Mouse (Mus musculus): ENCODE measurements around the gene Trim44. TPM values are rescaled to one million over a fixed set of nuclear protein-coding genes. Genes with fewer than 3 reads are reported as not detected.

Gene Trim44
- total and polyA plus RNA-seq, 2 experiments from 2014 or later, result 50.6 to 114 TPM

DNA sequence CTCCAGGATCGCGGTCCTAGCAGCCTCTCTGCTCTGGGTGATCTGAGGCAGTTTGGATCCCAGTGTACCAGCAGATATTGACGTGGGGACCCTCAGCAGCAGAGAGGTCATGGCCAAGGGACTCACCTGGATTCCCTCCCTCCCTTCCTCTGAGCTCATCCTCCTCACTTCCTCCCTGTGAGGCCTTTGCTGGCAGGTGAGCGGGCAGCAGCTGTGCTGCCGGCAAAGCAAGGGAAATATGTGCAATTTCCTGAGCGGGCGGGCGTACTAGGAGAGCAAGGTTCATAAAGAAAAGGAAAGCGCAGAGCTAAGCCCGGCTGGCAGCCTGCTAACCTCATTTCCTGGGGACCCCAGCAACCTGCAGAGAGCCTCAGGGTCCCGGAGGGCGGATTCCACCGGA lies 148.5 kb downstream of the Trim44 start:
- H3K4me1 ChIP-seq (ENCODE audit: insufficient read depth, low read length), result peaks cover 4% of the 10 kb centered on the region; the same call in 1 of the 2 replicates
- DNase-seq (ENCODE audit: low spot score), result peak; percentile 33
- 17% methylated on average over 13 of the region's 13 CpGs for WGBS
- H3K27ac ChIP-seq (ENCODE audit: low read depth, low read length), result no peak overlapping the region
- no peak for ATAC-seq (ENCODE audit: low FRiP score)
- H3K27me3 ChIP-seq (ENCODE audit: insufficient read depth, low read length), result no peaks in the 10 kb centered on the region
- H3K9ac ChIP-seq (replicated peaks; ENCODE audit: low read length, poor library complexity, severe bottlenecking), result no peak overlapping the region
- no peak overlapping the region for H3K4me3 ChIP-seq (ENCODE audit: low read depth, low read length)
- H3K4me2 ChIP-seq (ENCODE audit: low read depth, low read length, poor library complexity, severe bottlenecking), result no peak overlapping the region; the same call in 1 of the 2 replicates
- H3K36me3 ChIP-seq (ENCODE audit: insufficient read depth, low read length), result no peaks in the 10 kb centered on the region
- no peak for TF ChIP-seq CTCF (IDR thresholded peaks at IDR 0.05)
- H3K9me3 ChIP-seq (ENCODE audit: low read length), result no peaks in the 10 kb centered on the region

DNA sequence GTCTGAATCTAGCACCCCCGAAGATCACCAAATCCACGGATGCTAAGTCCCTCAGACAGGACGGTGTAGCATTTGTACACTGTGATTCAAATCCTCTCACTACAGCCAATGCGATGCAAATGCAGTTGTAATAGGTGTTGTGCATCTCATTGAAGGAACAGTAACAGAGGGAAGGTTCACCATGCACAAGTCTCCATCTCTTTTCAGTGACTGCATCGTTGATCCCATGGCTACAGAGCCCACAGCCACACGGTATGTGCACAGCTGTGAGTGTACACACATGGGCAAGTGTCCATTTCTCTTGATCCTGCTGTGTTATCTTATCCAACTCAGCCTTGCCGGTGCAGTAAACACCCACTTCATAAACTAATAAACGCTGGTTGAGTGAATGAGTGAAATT lies 148.9 kb downstream of the Trim44 start:
- no peak overlapping the region for H3K4me3 ChIP-seq (ENCODE audit: low read depth, low read length)
- H3K9ac ChIP-seq (replicated peaks; ENCODE audit: low read length, poor library complexity, severe bottlenecking), result no peak overlapping the region
- H3K4me2 ChIP-seq (ENCODE audit: low read depth, low read length, poor library complexity, severe bottlenecking), result no peak overlapping the region
- WGBS, result 20% methylated on average over 8 of the region's 8 CpGs
- H3K27ac ChIP-seq (ENCODE audit: low read depth, low read length), result no peak overlapping the region
- H3K36me3 ChIP-seq (ENCODE audit: insufficient read depth, low read length), result no peaks in the 10 kb centered on the region
- peaks cover 4% of the 10 kb centered on the region; the same call in 1 of the 2 replicates for H3K4me1 ChIP-seq (ENCODE audit: insufficient read depth, low read length)
- ATAC-seq (ENCODE audit: low FRiP score) (no peak), DNase-seq (ENCODE audit: low spot score) (no peak)
- TF ChIP-seq CTCF (IDR thresholded peaks at IDR 0.05), result no peak
- no peaks in the 10 kb centered on the region for H3K9me3 ChIP-seq (ENCODE audit: low read length)
- no peaks in the 10 kb centered on the region for H3K27me3 ChIP-seq (ENCODE audit: insufficient read depth, low read length)

DNA sequence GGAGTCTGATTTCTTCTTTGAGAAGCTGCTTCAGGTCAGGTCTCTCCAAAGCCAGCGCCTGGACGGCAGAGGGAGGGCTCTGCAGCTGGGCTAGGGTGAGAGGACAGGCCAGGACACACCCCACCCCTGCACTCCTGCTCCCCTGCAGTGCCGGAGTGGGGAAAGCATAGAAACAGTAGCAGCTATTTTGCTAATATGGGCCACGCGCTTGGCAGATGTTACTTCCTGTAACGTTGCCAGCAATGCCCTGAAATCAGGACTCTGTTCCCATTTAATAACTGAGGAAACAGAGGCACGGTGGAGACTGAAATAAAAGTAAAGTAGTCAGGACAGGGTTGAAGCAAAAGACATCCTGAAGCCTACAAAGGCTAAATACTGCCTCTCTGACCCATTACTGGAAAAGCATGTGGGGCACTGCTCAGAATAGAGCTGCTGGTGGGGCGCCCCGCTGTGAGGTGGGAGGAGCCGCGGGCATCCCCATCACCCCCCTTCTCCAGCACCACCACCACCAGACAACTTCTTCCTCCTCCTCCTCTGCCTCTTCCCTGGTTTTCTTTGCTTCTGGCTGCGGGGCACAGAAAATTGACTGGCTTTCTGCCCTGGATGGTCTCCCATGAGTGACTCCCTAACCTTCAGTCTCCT lies 149.5 kb downstream of the Trim44 start:
- H3K9ac ChIP-seq (replicated peaks; ENCODE audit: low read length, poor library complexity, severe bottlenecking), result no peak overlapping the region
- no peak for ATAC-seq (ENCODE audit: low FRiP score)

DNA sequence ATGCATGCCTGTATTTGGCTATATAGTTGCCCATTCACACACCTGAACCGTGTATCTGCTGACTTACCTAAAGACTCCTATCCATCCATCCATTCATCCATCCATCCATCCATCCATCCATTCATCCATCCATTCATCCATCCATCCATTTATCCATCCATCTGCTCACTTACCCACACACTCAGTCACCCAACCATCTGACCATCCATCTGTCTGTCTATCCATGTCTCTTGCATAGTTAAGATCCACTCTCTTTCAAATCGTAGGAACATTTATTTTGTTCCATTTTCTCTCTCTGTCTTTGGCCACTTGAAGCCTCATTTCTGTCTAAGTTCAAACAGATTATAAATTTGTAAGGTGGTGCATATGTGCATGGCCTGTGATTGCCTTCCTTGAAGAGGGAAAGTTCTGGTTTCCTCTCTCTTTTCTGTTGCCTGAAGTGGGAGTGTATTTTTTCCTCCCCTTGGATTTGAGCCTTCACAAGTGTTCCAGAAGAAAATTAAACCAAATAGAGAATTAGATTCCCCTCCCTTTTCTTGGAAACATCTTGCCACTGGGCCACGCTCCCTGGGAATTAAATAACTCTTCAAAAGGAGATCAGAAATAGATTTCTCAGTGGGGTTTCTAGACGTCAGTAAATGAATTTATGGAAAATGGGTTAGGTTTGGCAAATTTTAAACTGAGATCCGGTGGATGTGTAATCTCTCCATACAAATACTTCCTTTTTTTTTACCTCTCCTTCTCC lies 150.9 kb downstream of the Trim44 start:
- Histone ChIP-seq H3K36me3 (ENCODE audit: insufficient read depth, low read length) (no peaks in the 10 kb centered on the region), H3K27ac (ENCODE audit: low read depth, low read length) (no peak overlapping the region), H3K4me2 (ENCODE audit: low read depth, low read length, poor library complexity, severe bottlenecking) (no peak overlapping the region), H3K9ac (replicated peaks; ENCODE audit: low read length, poor library complexity, severe bottlenecking) (no peak overlapping the region), H3K4me1 (ENCODE audit: insufficient read depth, low read length) (peaks cover 4% of the 10 kb centered on the region; the same call in 1 of the 2 replicates), H3K27me3 (ENCODE audit: insufficient read depth, low read length) (no peaks in the 10 kb centered on the region), H3K4me3 (ENCODE audit: low read depth, low read length) (no peak overlapping the region), H3K9me3 (ENCODE audit: low read length) (no peaks in the 10 kb centered on the region)
- WGBS, result 60% methylated on average over 5 of the region's 5 CpGs
- no peak for ATAC-seq (ENCODE audit: low FRiP score)
- no peak for TF ChIP-seq CTCF (IDR thresholded peaks at IDR 0.05)
- DNase-seq (ENCODE audit: low spot score), result no peak

More for the DNA sequence above, 149.5 kb downstream of the Trim44 start:
- H3K4me1 ChIP-seq (ENCODE audit: insufficient read depth, low read length), result peaks cover 4% of the 10 kb centered on the region; the same call in 1 of the 2 replicates
- no peak overlapping the region for H3K27ac ChIP-seq (ENCODE audit: low read depth, low read length)
- H3K27me3 ChIP-seq (ENCODE audit: insufficient read depth, low read length), result no peaks in the 10 kb centered on the region
- TF ChIP-seq CTCF (IDR thresholded peaks at IDR 0.05), result no peak
- WGBS, result 5% methylated on average over 12 of the region's 12 CpGs
- H3K4me3 ChIP-seq (ENCODE audit: low read depth, low read length), result no peak overlapping the region
- no peaks in the 10 kb centered on the region for H3K9me3 ChIP-seq (ENCODE audit: low read length)
- no peaks in the 10 kb centered on the region for H3K36me3 ChIP-seq (ENCODE audit: insufficient read depth, low read length)
- no peak for DNase-seq (ENCODE audit: low spot score)
- H3K4me2 ChIP-seq (ENCODE audit: low read depth, low read length, poor library complexity, severe bottlenecking), result no peak overlapping the region

DNA sequence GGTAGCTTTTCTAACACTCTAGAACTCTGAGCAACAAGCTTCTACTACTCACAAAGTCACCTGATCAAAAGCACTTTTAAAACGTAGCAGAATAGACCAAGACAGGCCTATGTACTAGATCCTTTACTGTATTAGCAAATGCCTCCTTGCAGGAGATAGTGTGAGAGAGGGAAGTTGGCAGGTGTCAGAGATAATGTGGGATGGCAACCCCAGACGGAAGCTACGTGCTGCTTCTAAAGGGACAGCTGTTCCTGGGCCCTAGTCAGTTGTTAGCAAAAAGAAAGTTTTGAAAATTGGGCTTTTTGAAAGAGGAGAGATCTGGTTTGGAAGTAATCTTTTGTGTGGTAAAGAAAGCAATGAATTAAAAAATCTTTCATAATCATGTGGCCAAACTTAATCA lies 151.5 kb downstream of the Trim44 start:
- whole genome bisulfite sequencing, result 72% methylated on average over 3 of the region's 3 CpGs
- ATAC-seq (ENCODE audit: low FRiP score) (no peak), DNase-seq (ENCODE audit: low spot score) (no peak)
- Histone ChIP-seq H3K9ac (replicated peaks; ENCODE audit: low read length, poor library complexity, severe bottlenecking) (no peak overlapping the region), H3K9me3 (ENCODE audit: low read length) (no peaks in the 10 kb centered on the region), H3K4me3 (ENCODE audit: low read depth, low read length) (no peak overlapping the region), H3K4me1 (ENCODE audit: insufficient read depth, low read length) (peaks cover 4% of the 10 kb centered on the region; the same call in 1 of the 2 replicates), H3K4me2 (ENCODE audit: low read depth, low read length, poor library complexity, severe bottlenecking) (no peak overlapping the region), H3K36me3 (ENCODE audit: insufficient read depth, low read length) (no peaks in the 10 kb centered on the region), H3K27me3 (ENCODE audit: insufficient read depth, low read length) (no peaks in the 10 kb centered on the region), H3K27ac (ENCODE audit: low read depth, low read length) (no peak overlapping the region)
- TF ChIP-seq CTCF (IDR thresholded peaks at IDR 0.05), result no peak

DNA sequence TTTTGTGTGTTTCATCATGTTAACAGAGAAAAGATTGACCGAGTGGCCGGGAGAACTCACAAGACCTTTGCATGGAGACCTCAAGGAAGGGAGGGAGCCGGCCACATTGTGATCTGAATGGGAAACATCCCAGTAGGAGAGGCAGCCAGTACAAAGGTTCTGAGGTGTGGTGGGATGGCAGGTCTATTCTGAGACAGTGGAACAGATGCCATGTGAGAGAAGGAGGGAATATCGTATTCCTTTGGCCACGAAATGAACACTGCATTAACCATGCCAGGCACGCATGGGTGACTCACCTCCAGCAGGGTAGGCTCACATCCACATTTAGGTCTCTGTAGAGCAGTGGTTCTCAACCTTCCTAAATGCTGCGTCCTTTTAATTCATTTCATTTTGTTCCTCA lies 154.4 kb downstream of the Trim44 start:
- TF ChIP-seq CTCF (IDR thresholded peaks at IDR 0.05), result no peak
- Histone ChIP-seq H3K9me3 (ENCODE audit: low read length) (no peaks in the 10 kb centered on the region), H3K27me3 (ENCODE audit: insufficient read depth, low read length) (no peaks in the 10 kb centered on the region), H3K27ac (ENCODE audit: low read depth, low read length) (no peak overlapping the region), H3K36me3 (ENCODE audit: insufficient read depth, low read length) (no peaks in the 10 kb centered on the region), H3K4me1 (ENCODE audit: insufficient read depth, low read length) (peaks cover 4% of the 10 kb centered on the region; the same call in 1 of the 2 replicates), H3K9ac (replicated peaks; ENCODE audit: low read length, poor library complexity, severe bottlenecking) (no peak overlapping the region), H3K4me3 (ENCODE audit: low read depth, low read length) (no peak overlapping the region), H3K4me2 (ENCODE audit: low read depth, low read length, poor library complexity, severe bottlenecking) (no peak overlapping the region)
- ATAC-seq (ENCODE audit: low FRiP score) (no peak), DNase-seq (ENCODE audit: low spot score) (no peak)
- 92% methylated on average over 7 of the region's 7 CpGs for WGBS

Measured in midbrain, postnatal 0 days (tissue).